Mouse (Mus musculus) thymus, adult 2 months (tissue): Measurements from ENCODE around the gene Cntn2. TPM values are rescaled to one million over a fixed set of nuclear protein-coding genes. Genes with fewer than 3 reads are reported as not detected.

ENCODE experiments used
- DNase-seq: peaks from one replicate; pipeline ENCODE4 v3.0.0; 2021
- H3K27ac ChIP-seq: fragments of 200-500 bp; 2 replicates; pipeline ENCODE4 v1.5.1; 2012; ENCODE audit warnings: low read length, control low read depth; ENCODE audit not compliant: control insufficient read depth, insufficient read depth
- H3K27me3 ChIP-seq: fragments of 200-500 bp; 2 replicates; pipeline ENCODE4 v1.6.1; 2012; ENCODE audit warnings: mild to moderate bottlenecking, low read length, moderate library complexity, mixed read lengths; ENCODE audit not compliant: control insufficient read depth, insufficient read depth
- H3K36me3 ChIP-seq: fragments of 200-500 bp; 2 replicates; pipeline ENCODE4 v1.6.1; 2012; ENCODE audit warnings: mild to moderate bottlenecking, low read length, moderate library complexity; ENCODE audit not compliant: control insufficient read depth, insufficient read depth
- H3K4me1 ChIP-seq: fragments of 200-500 bp; replicated peaks from 2 replicates; pipeline ENCODE4 v1.6.1; 2012; ENCODE audit warnings: low read length; ENCODE audit not compliant: control insufficient read depth, insufficient read depth
- H3K4me3 ChIP-seq: fragments of 200-500 bp; 2 replicates; pipeline ENCODE4 v1.5.1; 2012; ENCODE audit warnings: mild to moderate bottlenecking, low read length, control low read depth, moderate library complexity; ENCODE audit not compliant: control insufficient read depth, insufficient read depth
- CTCF ChIP-seq: fragments of 200-500 bp; IDR thresholded peaks from 2 replicates; pipeline ENCODE4 v1.5.1; 2012; ENCODE audit warnings: mild to moderate bottlenecking, control low read depth, low read length, moderate library complexity, borderline replicate concordance; ENCODE audit not compliant: control insufficient read depth, poor library complexity, insufficient read depth; ENCODE audit errors: extremely low read depth
- POLR2A ChIP-seq: fragments of 200-500 bp; IDR thresholded peaks from 2 replicates; pipeline ENCODE4 v1.6.1; 2012; ENCODE audit warnings: mild to moderate bottlenecking, low read length, control low read depth, moderate library complexity; ENCODE audit not compliant: control insufficient read depth, poor library complexity, insufficient read depth; ENCODE audit errors: extremely low read depth
- WGBS: fragments of 180-500 bp; shearing (Covaris S2); methylation state at CpG from one replicate; pipeline ENCODE4 v1.1.7; 2018; 5-methylcytosine and 5-hydroxymethylcytosine counted together
- polyA plus RNA-seq: library from polyadenylated mRNA; depleted of rRNA; stranded (reverse); fragments of >200 nt; gene quantifications from 2 replicates; pipeline ENCODE4 v1.2.3, GENCODE M21; 2012

Gene Cntn2
- polyA plus RNA-seq, 1 experiment: 0.80 TPM

DNA sequence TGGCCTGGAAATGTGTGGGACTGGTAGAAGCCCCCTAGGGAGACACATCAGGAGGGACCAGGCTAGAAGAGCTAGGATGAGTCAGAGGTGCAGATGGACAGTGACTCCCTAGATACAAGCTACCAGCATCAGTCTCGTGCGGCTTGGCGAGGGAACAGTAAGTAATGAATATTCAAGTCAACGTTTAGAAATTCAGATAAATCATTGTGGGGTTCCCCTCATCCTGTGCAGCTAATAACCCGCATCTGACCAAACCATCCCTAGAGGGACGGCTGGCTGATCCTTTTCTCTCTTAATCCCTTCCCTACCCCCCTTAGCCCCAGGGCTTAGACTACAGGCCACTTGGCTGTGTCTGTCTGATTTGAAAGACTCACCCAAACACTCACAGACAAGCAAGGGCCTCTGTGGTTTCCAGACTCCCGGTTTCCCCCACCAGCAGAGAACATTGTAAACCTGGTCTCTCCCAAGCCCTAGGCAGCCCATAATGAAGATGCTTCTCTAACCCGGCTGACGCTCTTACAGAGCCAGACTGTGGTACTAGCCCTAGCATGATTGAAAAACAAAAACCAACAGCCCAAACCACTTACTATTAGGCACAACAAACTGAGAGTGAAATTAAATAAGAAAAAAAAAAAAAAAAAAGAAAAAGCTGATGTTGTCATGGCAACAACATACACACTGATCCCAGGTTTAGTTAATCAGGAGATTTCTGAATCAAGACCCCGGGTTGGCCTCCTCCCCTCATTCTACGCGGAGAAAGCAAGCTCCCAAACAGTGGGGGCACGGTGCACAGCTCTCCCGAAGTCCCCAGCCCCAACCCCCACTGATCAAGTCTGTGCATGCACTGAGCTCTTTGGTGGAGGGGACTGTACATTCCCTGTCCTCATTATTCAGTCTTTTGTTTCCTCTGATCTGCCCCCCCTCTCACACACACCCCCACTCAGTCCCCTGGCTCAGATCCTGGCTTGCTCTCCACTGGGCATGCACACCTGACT, 39.1 kb upstream of the Cntn2 start:
- Histone ChIP-seq H3K4me3 (no peak overlapping the region), H3K27ac (no peak overlapping the region), H3K4me1 (no peaks in the 10 kb centered on the region), H3K27me3 (no peaks in the 10 kb centered on the region), H3K36me3 (no peaks in the 10 kb centered on the region)
- 79% methylated on average over 14 of the region's 14 CpGs for WGBS
- no peak for DNase-seq
- TF ChIP-seq POLR2A (no peak), CTCF (no peak)

- TF ChIP-seq POLR2A (no peak), CTCF (no peak)
- H3K4me3 ChIP-seq: no peak overlapping the region
- 94% methylated on average over 7 of the region's 7 CpGs for whole genome bisulfite sequencing
- no peaks in the 10 kb centered on the region for H3K36me3 ChIP-seq
- H3K27ac ChIP-seq: no peak overlapping the region
- H3K4me1 ChIP-seq: no peaks in the 10 kb centered on the region
- no peak for DNase-seq
- H3K27me3 ChIP-seq: no peaks in the 10 kb centered on the region
Observed at GRCm38 (mm10) chr1:132580063-132580462, 37.0 kb upstream of the Cntn2 start.

DNA sequence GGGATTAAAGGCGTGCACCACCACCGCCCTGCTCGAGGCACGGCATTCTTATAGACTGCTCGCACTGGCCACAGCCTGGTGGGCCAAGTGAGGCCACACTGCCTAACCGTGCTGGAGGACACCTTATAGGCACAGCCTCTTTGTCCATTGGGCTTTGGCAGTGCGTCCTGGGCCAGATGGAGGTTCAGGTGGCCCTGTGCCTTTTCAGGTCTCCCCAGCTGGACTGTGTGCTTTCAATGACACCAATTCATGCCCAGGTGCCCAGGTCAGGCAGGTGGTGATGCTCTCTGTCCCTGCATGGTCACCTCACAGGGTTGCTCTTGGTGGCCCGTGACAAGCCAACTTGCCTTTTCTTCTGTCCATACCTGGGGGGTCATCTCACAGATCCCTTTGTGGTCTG, 33.8 kb upstream of the Cntn2 start:
- H3K36me3 ChIP-seq: no peaks in the 10 kb centered on the region

GRCm38 (mm10) chr1:132572851-132573250, 29.8 kb upstream of the Cntn2 start:
- Histone ChIP-seq H3K4me1 (no peaks in the 10 kb centered on the region), H3K36me3 (no peaks in the 10 kb centered on the region), H3K27ac (no peak overlapping the region), H3K4me3 (no peak overlapping the region), H3K27me3 (no peaks in the 10 kb centered on the region)
- 94% methylated on average over 7 of the region's 7 CpGs for WGBS
- DNase-seq: no peak
- no peak for TF ChIP-seq CTCF

More for the DNA sequence above, 33.8 kb upstream of the Cntn2 start:
- TF ChIP-seq CTCF: no peak
- TF ChIP-seq POLR2A: no peak
- Histone ChIP-seq H3K4me3 (no peak overlapping the region), H3K27ac (no peak overlapping the region), H3K27me3 (no peaks in the 10 kb centered on the region), H3K4me1 (no peaks in the 10 kb centered on the region)
- WGBS: 95% methylated on average over 8 of the region's 8 CpGs
- DNase-seq: no peak

DNA sequence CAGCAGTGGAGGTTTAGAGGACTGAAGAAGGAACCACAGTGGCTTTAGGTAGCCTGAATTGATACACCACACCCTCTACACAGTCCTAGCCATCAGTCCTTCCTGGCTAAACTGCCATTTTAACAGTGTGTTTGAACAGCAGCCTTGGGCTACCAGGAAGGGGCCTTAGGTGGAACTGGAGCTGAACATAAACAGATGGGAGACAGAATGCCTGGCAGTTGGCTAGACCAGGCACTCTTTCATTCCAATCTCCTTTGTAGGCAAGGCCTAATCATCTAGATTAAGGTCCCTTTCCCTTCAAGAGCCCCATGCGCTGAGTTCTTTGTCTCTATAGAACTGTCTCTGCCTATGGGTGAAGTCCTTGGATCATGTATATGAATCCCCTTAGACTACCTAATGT, 28.6 kb upstream of the Cntn2 start:
- H3K4me3 ChIP-seq: no peak overlapping the region
- H3K4me1 ChIP-seq: no peaks in the 10 kb centered on the region
- DNase-seq: no peak
- TF ChIP-seq POLR2A (no peak), CTCF (no peak)
- no peaks in the 10 kb centered on the region for H3K36me3 ChIP-seq
- H3K27me3 ChIP-seq: no peaks in the 10 kb centered on the region
- WGBS: 93% methylated on average over 1 of the region's 1 CpGs
- H3K27ac ChIP-seq: no peak overlapping the region

GRCm38 (mm10) chr1:132570906-132571305, 27.9 kb upstream of the Cntn2 start:
- WGBS: 86% methylated on average over 8 of the region's 8 CpGs
- no peaks in the 10 kb centered on the region for H3K36me3 ChIP-seq
- no peak overlapping the region; the same call in 1 of the 2 replicates for H3K27ac ChIP-seq
- no peaks in the 10 kb centered on the region for H3K27me3 ChIP-seq
- no peaks in the 10 kb centered on the region for H3K4me1 ChIP-seq
- H3K4me3 ChIP-seq: no peak overlapping the region
- DNase-seq: no peak
- TF ChIP-seq POLR2A (no peak), CTCF (no peak)
